Mouse (Mus musculus): ENCODE data around the gene I830077J02Rik. TPM values are rescaled to one million over a fixed set of nuclear protein-coding genes. Genes with fewer than 3 reads are reported as not detected.

Gene I830077J02Rik
- total RNA-seq (2021): under 1 TPM in 1 of 2 experiments, not detected in 1; 0.26 TPM
- long read RNA-seq, experiment 1: 0 reads
- long read RNA-seq, experiment 2, partial matches to known transcripts: 0 of 1 reads
- long read RNA-seq, experiment 2, other reads (novel, unspliced or antisense): 1 of 1 reads

GRCm38 (mm10) chr3:105932240-105933071 lies at the start of gene I830077J02Rik:
Gene I830077J02Rik (minus strand): TSS chr3:105932664.
- intact Hi-C loops (cut with DNase I): no loop called here
- no peak for DNase-seq

- DNase-seq: no peak
- intact Hi-C loops (cut with DNase I): no loop called here
Measured at GRCm38 (mm10) chr3:105974174-105974573, 41.7 kb upstream of the I830077J02Rik start.

- intact Hi-C loops (cut with DNase I): no loop called here
- no peak for DNase-seq
Measured at GRCm38 (mm10) chr3:105973411-105973810, 40.9 kb upstream of the I830077J02Rik start, which contains the start of gene Ovgp1. Gene Ovgp1 (plus strand): TSS chr3:105973711.

- DNase-seq: no peak
- intact Hi-C loops (cut with DNase I): no loop called here
Measured at GRCm38 (mm10) chr3:105971831-105972446, 39.5 kb upstream of the I830077J02Rik start.

- intact Hi-C loops (cut with DNase I): no loop called here
- no peak for DNase-seq
Measured at GRCm38 (mm10) chr3:105960700-105961099, 28.2 kb upstream of the I830077J02Rik start.

- DNase-seq: no peak
- intact Hi-C loops (cut with DNase I): loop anchor here (5.0 kb wide), 1 partner anchor 228 kb away; no protein-coding TSS in a partner anchor
Measured at GRCm38 (mm10) chr3:105959999-105960398, 27.5 kb upstream of the I830077J02Rik start, which contains the start of gene Atp5f1. Gene Atp5f1 (minus strand): TSS chr3:105960099.

GRCm38 (mm10) chr3:105959585-105959984 lies 27.1 kb upstream of the I830077J02Rik start:
- intact Hi-C loops (cut with DNase I): loop anchor here (5.0 kb wide), 1 partner anchor 227 kb away; no protein-coding TSS in a partner anchor

GRCm38 (mm10) chr3:105958974-105959580 lies 26.6 kb upstream of the I830077J02Rik start, which contains the start of gene Wdr77:
Gene Wdr77 (plus strand): TSS chr3:105959369.
- intact Hi-C loops (cut with DNase I): loop anchor here (5.0 kb wide), 1 partner anchor 227 kb away; no protein-coding TSS in a partner anchor
- DNase-seq: peak; percentile 92 to 95

More at GRCm38 (mm10) chr3:105959585-105959984, 27.1 kb upstream of the I830077J02Rik start:
- no peak for DNase-seq

GRCm38 (mm10) chr3:105958204-105958603 lies 25.7 kb upstream of the I830077J02Rik start:
- intact Hi-C loops (cut with DNase I): loop anchor here (5.0 kb wide), 1 partner anchor 226 kb away; no protein-coding TSS in a partner anchor
- DNase-seq: no peak

GRCm38 (mm10) chr3:105957235-105957634 lies 24.8 kb upstream of the I830077J02Rik start:
- no peak for DNase-seq
- intact Hi-C loops (cut with DNase I): loop anchor here (5.0 kb wide), 1 partner anchor 225 kb away; no protein-coding TSS in a partner anchor

GRCm38 (mm10) chr3:105951348-105951747 lies 18.9 kb upstream of the I830077J02Rik start:
- intact Hi-C loops (cut with DNase I): no loop called here
- DNase-seq: no peak

GRCm38 (mm10) chr3:105936111-105936510 lies 3.6 kb upstream of the I830077J02Rik start:
- no peak for DNase-seq
- intact Hi-C loops (cut with DNase I): no loop called here

- DNase-seq: no peak
- intact Hi-C loops (cut with DNase I): no loop called here
Measured at GRCm38 (mm10) chr3:105935033-105935432, 2.6 kb upstream of the I830077J02Rik start.

GRCm38 (mm10) chr3:105933926-105934325 lies 1.5 kb upstream of the I830077J02Rik start:
- DNase-seq: no peak

GRCm38 (mm10) chr3:105931095-105931494 lies 1.4 kb downstream of the I830077J02Rik start:
- intact Hi-C loops (cut with DNase I): no loop called here
- DNase-seq: no peak

More at GRCm38 (mm10) chr3:105933926-105934325, 1.5 kb upstream of the I830077J02Rik start:
- intact Hi-C loops (cut with DNase I): no loop called here

GRCm38 (mm10) chr3:105929821-105930220 lies 2.6 kb downstream of the I830077J02Rik start:
- no peak for DNase-seq
- intact Hi-C loops (cut with DNase I): no loop called here

- no peak for DNase-seq
Measured at GRCm38 (mm10) chr3:105928781-105929180, 3.7 kb downstream of the I830077J02Rik start.

GRCm38 (mm10) chr3:105928195-105928569 lies 4.3 kb downstream of the I830077J02Rik start:
- intact Hi-C loops (cut with DNase I): no loop called here
- no peak for DNase-seq

More at GRCm38 (mm10) chr3:105928781-105929180, 3.7 kb downstream of the I830077J02Rik start:
- intact Hi-C loops (cut with DNase I): no loop called here

GRCm38 (mm10) chr3:105927561-105928194 lies 4.8 kb downstream of the I830077J02Rik start:
- DNase-seq: no peak
- intact Hi-C loops (cut with DNase I): no loop called here

GRCm38 (mm10) chr3:105924616-105925015 lies 7.8 kb downstream of the I830077J02Rik start:
- intact Hi-C loops (cut with DNase I): no loop called here
- no peak for DNase-seq
